Mouse (Mus musculus) limb, embryonic 14.5 days (tissue): ENCODE measurements around the gene Gsc. TPM values are rescaled to one million over a fixed set of nuclear protein-coding genes. Genes with fewer than 3 reads are reported as not detected.

Source experiments
- ATAC-seq: fragments of 200-750 bp; cut with Nextera tagmentation; 2 replicates; pipeline ENCODE4 v1.8.0; 2017; ENCODE audit warnings: low read depth, moderate number of reproducible peaks, moderate TSS enrichment; ENCODE audit not compliant: low FRiP score
- DNase-seq: peaks from one replicate; pipeline ENCODE4 v3.0.0-alpha.2; 2015; ENCODE audit warnings: low spot score
- H3K27ac ChIP-seq: fragments of 300-500 bp; sonication (generic); replicated peaks from 2 replicates; pipeline ENCODE4 v1.5.1; 2014; ENCODE audit warnings: low read depth, mild to moderate bottlenecking, low read length, moderate library complexity, mixed read lengths
- H3K27me3 ChIP-seq: fragments of 300-500 bp; sonication (generic); 2 replicates; pipeline ENCODE4 v1.6.1; 2014; ENCODE audit warnings: low read length, mixed read lengths; ENCODE audit not compliant: control insufficient read depth, insufficient read depth
- H3K36me3 ChIP-seq: fragments of 300-500 bp; sonication (generic); 2 replicates; pipeline ENCODE4 v1.6.1; 2014; ENCODE audit warnings: mild to moderate bottlenecking, low read length, moderate library complexity, mixed read lengths; ENCODE audit not compliant: control insufficient read depth, insufficient read depth
- H3K4me1 ChIP-seq: fragments of 300-500 bp; sonication (generic); 2 replicates; pipeline ENCODE4 v1.6.1; 2014; ENCODE audit warnings: antibody characterized with exemption, low read length, mixed read lengths; ENCODE audit not compliant: control insufficient read depth, insufficient read depth
- H3K4me2 ChIP-seq: fragments of 300-500 bp; sonication (generic); replicated peaks from 2 replicates; pipeline ENCODE4 v1.6.1; 2014; ENCODE audit warnings: low read depth, mild to moderate bottlenecking, low read length, moderate library complexity; ENCODE audit not compliant: severe bottlenecking
- H3K4me3 ChIP-seq: fragments of 300-500 bp; sonication (generic); replicated peaks from 2 replicates; pipeline ENCODE4 v1.5.1; 2014; ENCODE audit warnings: low read length
- H3K9ac ChIP-seq: fragments of 300-500 bp; sonication (generic); 2 replicates; pipeline ENCODE4 v1.6.1; 2014; ENCODE audit warnings: mild to moderate bottlenecking, low read depth, low read length, moderate library complexity; ENCODE audit not compliant: severe bottlenecking
- H3K9me3 ChIP-seq: fragments of 300-500 bp; sonication (generic); 2 replicates; pipeline ENCODE4 v1.6.1; 2016; ENCODE audit warnings: low read length; ENCODE audit not compliant: control insufficient read depth
- POLR2A ChIP-seq: fragments of 200-500 bp; IDR thresholded peaks from 2 replicates; pipeline ENCODE4 v1.8.0; 2012; ENCODE audit warnings: inconsistent platforms, mild to moderate bottlenecking, moderate library complexity, borderline replicate concordance; ENCODE audit not compliant: insufficient read depth, insufficient read length; ENCODE audit errors: extremely low read depth
- WGBS: fragments of 180-500 bp; shearing (Covaris S2); extraction: QIAGEN DNeasy Blood & Tissue Kit; methylation state at CpG from one replicate; pipeline ENCODE4 v1.1.7; 2014; 5-methylcytosine and 5-hydroxymethylcytosine counted together
- polyA plus RNA-seq, 2 experiments: library from polyadenylated mRNA; depleted of rRNA in 1 of 2; stranded (reverse) in 1 of 2; unstranded in 1 of 2; fragments of >200 nt; fragmentation: Nextera tagmentation in 1 of 2; extraction: Ambion mirVana in 1 of 2; gene quantifications; 2 replicates each; pipeline versions ENCODE4 v1.2.1 to v1.2.3; 2012 to 2014

Gene Gsc
- polyA plus RNA-seq (2012; rRNA removed) (17.7 and 26.3 TPM in 2 replicates), polyA plus RNA-seq (2014; fragmentation: Nextera tagmentation; extraction: Ambion mirVana) (9.7 and 11.3 TPM in 2 replicates)

GRCm38 (mm10) chr12:104472601-104473424 is at the start of gene Gsc:
Gsc (minus strand) TSS chr12:104473330.
- peak within 1 kb of the TSS; percentile 88 for H3K4me2 ChIP-seq
- under 1% methylated on average over 70 of the region's 97 CpGs for WGBS
- ATAC-seq: peak; percentile 75
- peaks cover 78% of the 10 kb centered on the region for H3K27me3 ChIP-seq
- no peak for TF ChIP-seq POLR2A
- H3K4me1 ChIP-seq: no peaks in the 10 kb centered on the region
- H3K9ac ChIP-seq: peak within 1 kb of the TSS; percentile 82
- no peaks in the 10 kb centered on the region for H3K9me3 ChIP-seq
- no peaks in the 10 kb centered on the region for H3K36me3 ChIP-seq
- DNase-seq: peak; percentile 74
- peak within 1 kb of the TSS; percentile 81 for H3K27ac ChIP-seq
- H3K4me3 ChIP-seq: peak within 1 kb of the TSS; percentile 60

- no peak for ATAC-seq
- Histone ChIP-seq H3K27ac (no peak overlapping the region), H3K4me1 (no peaks in the 10 kb centered on the region), H3K4me3 (no peak overlapping the region), H3K4me2 (no peak overlapping the region), H3K27me3 (no peaks in the 10 kb centered on the region), H3K36me3 (no peaks in the 10 kb centered on the region), H3K9ac (no peak overlapping the region), H3K9me3 (no peaks in the 10 kb centered on the region; the same call in 1 of the 2 replicates)
- WGBS: 96% methylated on average over 5 of the region's 5 CpGs
- TF ChIP-seq POLR2A: no peak
- no peak for DNase-seq
Observed at GRCm38 (mm10) chr12:104519721-104520120, 46.6 kb upstream of the Gsc start.

DNA sequence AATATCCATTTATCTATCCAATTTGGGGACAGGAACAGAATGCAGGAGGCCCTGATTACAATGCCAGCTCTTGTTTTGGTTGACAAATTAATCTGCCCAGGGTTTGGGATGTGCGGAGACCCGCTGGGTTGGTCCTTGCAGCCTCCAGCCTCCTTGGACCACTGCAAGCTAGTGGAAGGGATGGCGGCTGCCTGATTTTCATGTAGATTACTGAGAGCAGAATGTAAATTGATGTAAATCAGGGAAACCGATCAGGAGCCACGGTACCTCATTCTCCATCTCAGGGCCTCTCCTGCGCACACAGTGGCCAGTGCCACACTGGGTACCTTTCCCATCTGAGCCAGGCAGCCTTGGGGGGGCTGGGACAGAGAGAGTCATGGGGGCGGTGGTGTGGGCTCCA is 34.8 kb upstream of the Gsc start:
- Histone ChIP-seq H3K4me3 (no peak overlapping the region), H3K4me2 (no peak overlapping the region), H3K36me3 (no peaks in the 10 kb centered on the region), H3K9ac (no peak overlapping the region), H3K27me3 (no peaks in the 10 kb centered on the region), H3K27ac (no peak overlapping the region), H3K4me1 (no peaks in the 10 kb centered on the region), H3K9me3 (no peaks in the 10 kb centered on the region)
- DNase-seq: no peak
- TF ChIP-seq POLR2A: no peak
- no peak for ATAC-seq
- WGBS: 55% methylated on average over 7 of the region's 7 CpGs

- Histone ChIP-seq H3K27ac (no peak overlapping the region), H3K4me3 (no peak overlapping the region), H3K4me2 (no peak overlapping the region), H3K4me1 (no peaks in the 10 kb centered on the region), H3K9me3 (no peaks in the 10 kb centered on the region), H3K27me3 (no peaks in the 10 kb centered on the region; the same call in 1 of the 2 replicates), H3K9ac (no peak overlapping the region), H3K36me3 (no peaks in the 10 kb centered on the region)
- WGBS: 45% methylated on average over 6 of the region's 6 CpGs
- no peak for TF ChIP-seq POLR2A
- ATAC-seq (no peak), DNase-seq (no peak)
Observed at GRCm38 (mm10) chr12:104492009-104492408, 18.9 kb upstream of the Gsc start.

DNA sequence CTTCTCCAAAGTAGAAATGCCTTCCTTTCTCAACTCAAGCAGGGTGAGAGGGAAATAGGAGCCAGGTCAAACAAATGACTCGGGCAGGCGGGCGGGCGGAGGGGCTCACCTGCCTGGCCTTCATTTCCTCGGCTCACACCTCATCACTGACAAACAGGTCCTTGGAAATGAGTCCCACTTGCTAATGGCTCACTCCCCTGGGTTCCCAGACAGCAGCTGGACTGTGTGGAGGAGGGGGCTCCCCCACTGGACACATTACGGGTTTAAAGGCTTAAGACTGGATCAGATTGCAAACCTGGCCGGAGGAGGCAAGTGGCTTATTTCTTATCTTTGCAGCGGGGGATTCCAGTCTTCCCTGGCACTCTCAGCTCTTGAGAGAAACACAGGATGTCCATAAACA is 13.1 kb upstream of the Gsc start:
- Histone ChIP-seq H3K9ac (no peak overlapping the region), H3K4me3 (no peak overlapping the region), H3K4me2 (no peak overlapping the region), H3K27ac (no peak overlapping the region), H3K27me3 (no peaks in the 10 kb centered on the region), H3K4me1 (0 out of 2 replicates have a peak, but pooled peaks cover 4% of the 10 kb centered on the region), H3K36me3 (no peaks in the 10 kb centered on the region), H3K9me3 (no peaks in the 10 kb centered on the region)
- DNase-seq (no peak), ATAC-seq (no peak)
- 14% methylated on average over 8 of the region's 8 CpGs for WGBS
- no peak for TF ChIP-seq POLR2A
